Mouse (Mus musculus) embryonic facial prominence, embryonic 12.5 days (tissue): Measurements from ENCODE around the gene Myh4. TPM values are rescaled to one million over a fixed set of nuclear protein-coding genes. Genes with fewer than 3 reads are reported as not detected.

Source experiments
- ATAC-seq: fragments of 200-750 bp; cut with Nextera tagmentation; 2 replicates; pipeline ENCODE4 v1.8.0; 2017; ENCODE audit not compliant: insufficient number of reproducible peaks, insufficient read depth, low FRiP score, low TSS enrichment
- H3K27ac ChIP-seq: fragments of 300-500 bp; sonication (generic); 2 replicates; pipeline ENCODE4 v1.5.1; 2016; ENCODE audit warnings: mild to moderate bottlenecking
- H3K27me3 ChIP-seq: fragments of 300-500 bp; sonication (generic); 2 replicates; pipeline ENCODE4 v1.6.1; 2016; ENCODE audit warnings: mild to moderate bottlenecking, moderate library complexity
- H3K36me3 ChIP-seq: fragments of 300-500 bp; sonication (generic); 2 replicates; pipeline ENCODE4 v1.6.1; 2016; ENCODE audit warnings: mild to moderate bottlenecking
- H3K4me1 ChIP-seq: fragments of 300-500 bp; sonication (generic); 2 replicates; pipeline ENCODE4 v1.6.1; 2016
- H3K4me2 ChIP-seq: fragments of 300-500 bp; sonication (generic); replicated peaks from 2 replicates; pipeline ENCODE4 v1.6.1; 2016; ENCODE audit warnings: mild to moderate bottlenecking, moderate library complexity
- H3K4me3 ChIP-seq: fragments of 300-500 bp; sonication (generic); 2 replicates; pipeline ENCODE4 v1.5.1; 2016; ENCODE audit warnings: mild to moderate bottlenecking
- H3K9ac ChIP-seq: fragments of 300-500 bp; sonication (generic); 2 replicates; pipeline ENCODE4 v1.6.1; 2016; ENCODE audit warnings: mild to moderate bottlenecking, moderate library complexity
- H3K9me3 ChIP-seq: fragments of 300-500 bp; sonication (generic); 2 replicates; pipeline ENCODE4 v1.6.1; 2016; ENCODE audit warnings: mild to moderate bottlenecking, moderate library complexity
- WGBS: fragments of 180-500 bp; shearing (Covaris S2); methylation state at CpG from one replicate; pipeline ENCODE4 v1.1.7; 2016; 5-methylcytosine and 5-hydroxymethylcytosine counted together
- polyA plus RNA-seq: library from polyadenylated mRNA; unstranded; fragments of >200 nt; fragmentation: Nextera tagmentation; extraction: Ambion mirVana; gene quantifications from 2 replicates; pipeline ENCODE4 v1.2.1, GENCODE M21; 2016

Gene Myh4
- polyA plus RNA-seq: 0.05 and 0.24 TPM in 2 replicates

- no peak for ATAC-seq
- WGBS: 85% methylated on average over 5 of the region's 5 CpGs
- Histone ChIP-seq H3K9ac (no peak within 1 kb of the TSS), H3K9me3 (no peaks in the 10 kb centered on the region), H3K27ac (no peak within 1 kb of the TSS), H3K27me3 (no peaks in the 10 kb centered on the region), H3K4me3 (no peak within 1 kb of the TSS), H3K4me2 (no peak within 1 kb of the TSS), H3K4me1 (no peaks in the 10 kb centered on the region), H3K36me3 (no peaks in the 10 kb centered on the region)
Measured at GRCm38 (mm10) chr11:67237481-67238079, at the start of gene Myh4. TSS of gene Myh4 (plus strand) at chr11:67238029.

- no peaks in the 10 kb centered on the region for H3K4me1 ChIP-seq
- 86% methylated on average over 10 of the region's 10 CpGs for WGBS
- no peak for ATAC-seq
- no peaks in the 10 kb centered on the region for H3K36me3 ChIP-seq
- H3K4me3 ChIP-seq: no peak overlapping the region
- H3K27ac ChIP-seq: no peak overlapping the region
- H3K27me3 ChIP-seq: no peaks in the 10 kb centered on the region
- H3K9me3 ChIP-seq: no peaks in the 10 kb centered on the region
- H3K4me2 ChIP-seq: no peak overlapping the region
- H3K9ac ChIP-seq: no peak overlapping the region
Measured at GRCm38 (mm10) chr11:67190316-67190715, 47.5 kb upstream of the Myh4 start.

- ATAC-seq: no peak
Measured at GRCm38 (mm10) chr11:67190814-67191213, 47.0 kb upstream of the Myh4 start.

GRCm38 (mm10) chr11:67191496-67191895 lies 46.3 kb upstream of the Myh4 start:
- Histone ChIP-seq H3K27ac (no peak overlapping the region), H3K4me3 (no peak overlapping the region), H3K27me3 (no peaks in the 10 kb centered on the region), H3K4me1 (no peaks in the 10 kb centered on the region), H3K36me3 (no peaks in the 10 kb centered on the region), H3K9ac (no peak overlapping the region), H3K9me3 (no peaks in the 10 kb centered on the region), H3K4me2 (no peak overlapping the region)
- no peak for ATAC-seq
- 88% methylated on average over 14 of the region's 14 CpGs for WGBS

More at GRCm38 (mm10) chr11:67190814-67191213, 47.0 kb upstream of the Myh4 start:
- Histone ChIP-seq H3K36me3 (no peaks in the 10 kb centered on the region), H3K9me3 (no peaks in the 10 kb centered on the region), H3K9ac (no peak overlapping the region), H3K4me1 (no peaks in the 10 kb centered on the region), H3K27ac (no peak overlapping the region), H3K27me3 (no peaks in the 10 kb centered on the region), H3K4me2 (no peak overlapping the region), H3K4me3 (no peak overlapping the region)
- 88% methylated on average over 2 of the region's 2 CpGs for WGBS

GRCm38 (mm10) chr11:67199321-67199720 lies 38.5 kb upstream of the Myh4 start:
- no peaks in the 10 kb centered on the region for H3K36me3 ChIP-seq
- H3K4me2 ChIP-seq: no peak overlapping the region
- 53% methylated on average over 1 of the region's 1 CpGs for WGBS
- H3K27ac ChIP-seq: no peak overlapping the region
- ATAC-seq: no peak
- H3K9me3 ChIP-seq: no peaks in the 10 kb centered on the region
- H3K4me3 ChIP-seq: no peak overlapping the region
- no peaks in the 10 kb centered on the region for H3K27me3 ChIP-seq
- no peak overlapping the region for H3K9ac ChIP-seq
- H3K4me1 ChIP-seq: no peaks in the 10 kb centered on the region

- 72% methylated on average over 4 of the region's 4 CpGs for WGBS
Measured at GRCm38 (mm10) chr11:67199752-67200151, 38.1 kb upstream of the Myh4 start, which contains the start of gene Myh1. TSS of gene Myh1 (plus strand) at chr11:67200052.

GRCm38 (mm10) chr11:67204766-67205165 lies 33.1 kb upstream of the Myh4 start:
- H3K27me3 ChIP-seq: no peaks in the 10 kb centered on the region
- no peak overlapping the region for H3K9ac ChIP-seq
- no peak overlapping the region for H3K4me2 ChIP-seq
- no peak overlapping the region for H3K4me3 ChIP-seq
- H3K36me3 ChIP-seq: no peaks in the 10 kb centered on the region
- ATAC-seq: no peak
- H3K4me1 ChIP-seq: no peaks in the 10 kb centered on the region
- H3K9me3 ChIP-seq: no peaks in the 10 kb centered on the region
- WGBS: 73% methylated on average over 3 of the region's 3 CpGs
- no peak overlapping the region for H3K27ac ChIP-seq

More at GRCm38 (mm10) chr11:67199752-67200151, 38.1 kb upstream of the Myh4 start, which contains the start of gene Myh1:
- Histone ChIP-seq H3K4me3 (no peak within 1 kb of the TSS), H3K9me3 (no peaks in the 10 kb centered on the region), H3K36me3 (no peaks in the 10 kb centered on the region), H3K4me2 (no peak within 1 kb of the TSS), H3K9ac (no peak within 1 kb of the TSS), H3K27ac (no peak within 1 kb of the TSS), H3K27me3 (no peaks in the 10 kb centered on the region), H3K4me1 (no peaks in the 10 kb centered on the region)
- ATAC-seq: no peak

- no peaks in the 10 kb centered on the region for H3K27me3 ChIP-seq
- WGBS: 94% methylated on average over 8 of the region's 8 CpGs
Measured at GRCm38 (mm10) chr11:67221803-67222202, 16.0 kb upstream of the Myh4 start.

GRCm38 (mm10) chr11:67224466-67224865 lies 13.4 kb upstream of the Myh4 start:
- no peak overlapping the region for H3K9ac ChIP-seq
- 75% methylated on average over 3 of the region's 3 CpGs for WGBS
- no peaks in the 10 kb centered on the region for H3K36me3 ChIP-seq
- H3K9me3 ChIP-seq: no peaks in the 10 kb centered on the region
- no peak overlapping the region for H3K27ac ChIP-seq
- H3K4me3 ChIP-seq: no peak overlapping the region
- ATAC-seq: no peak
- no peaks in the 10 kb centered on the region for H3K27me3 ChIP-seq
- H3K4me1 ChIP-seq: no peaks in the 10 kb centered on the region
- no peak overlapping the region for H3K4me2 ChIP-seq

More at GRCm38 (mm10) chr11:67221803-67222202, 16.0 kb upstream of the Myh4 start:
- H3K9me3 ChIP-seq: no peaks in the 10 kb centered on the region
- H3K4me2 ChIP-seq: no peak overlapping the region
- H3K27ac ChIP-seq: no peak overlapping the region
- H3K36me3 ChIP-seq: no peaks in the 10 kb centered on the region
- H3K4me1 ChIP-seq: no peaks in the 10 kb centered on the region
- ATAC-seq: no peak
- no peak overlapping the region for H3K9ac ChIP-seq
- H3K4me3 ChIP-seq: no peak overlapping the region

GRCm38 (mm10) chr11:67228731-67229130 lies 9.1 kb upstream of the Myh4 start:
- 92% methylated on average over 3 of the region's 3 CpGs for WGBS
- no peak overlapping the region for H3K27ac ChIP-seq
- H3K4me1 ChIP-seq: no peaks in the 10 kb centered on the region
- no peak overlapping the region for H3K4me2 ChIP-seq
- no peak overlapping the region for H3K9ac ChIP-seq
- no peaks in the 10 kb centered on the region for H3K9me3 ChIP-seq
- H3K36me3 ChIP-seq: no peaks in the 10 kb centered on the region
- no peak for ATAC-seq
- H3K4me3 ChIP-seq: no peak overlapping the region
- H3K27me3 ChIP-seq: no peaks in the 10 kb centered on the region

- ATAC-seq: no peak
- Histone ChIP-seq H3K9me3 (no peaks in the 10 kb centered on the region), H3K9ac (no peak overlapping the region), H3K27ac (no peak overlapping the region), H3K36me3 (no peaks in the 10 kb centered on the region), H3K4me1 (no peaks in the 10 kb centered on the region), H3K4me2 (no peak overlapping the region), H3K4me3 (no peak overlapping the region), H3K27me3 (no peaks in the 10 kb centered on the region)
- WGBS: 88% methylated on average over 5 of the region's 5 CpGs
Measured at GRCm38 (mm10) chr11:67229166-67229565, 8.7 kb upstream of the Myh4 start.

- Histone ChIP-seq H3K4me3 (no peak overlapping the region), H3K27me3 (no peaks in the 10 kb centered on the region), H3K36me3 (no peaks in the 10 kb centered on the region), H3K4me2 (no peak overlapping the region), H3K9ac (no peak overlapping the region), H3K9me3 (no peaks in the 10 kb centered on the region), H3K4me1 (no peaks in the 10 kb centered on the region), H3K27ac (no peak overlapping the region)
- 86% methylated on average over 2 of the region's 2 CpGs for WGBS
- ATAC-seq: no peak
Measured at GRCm38 (mm10) chr11:67229946-67230345, 7.9 kb upstream of the Myh4 start.
